Mouse (Mus musculus): ENCODE measurements around the gene Scarf1.

The Scarf1 gene

DNA sequence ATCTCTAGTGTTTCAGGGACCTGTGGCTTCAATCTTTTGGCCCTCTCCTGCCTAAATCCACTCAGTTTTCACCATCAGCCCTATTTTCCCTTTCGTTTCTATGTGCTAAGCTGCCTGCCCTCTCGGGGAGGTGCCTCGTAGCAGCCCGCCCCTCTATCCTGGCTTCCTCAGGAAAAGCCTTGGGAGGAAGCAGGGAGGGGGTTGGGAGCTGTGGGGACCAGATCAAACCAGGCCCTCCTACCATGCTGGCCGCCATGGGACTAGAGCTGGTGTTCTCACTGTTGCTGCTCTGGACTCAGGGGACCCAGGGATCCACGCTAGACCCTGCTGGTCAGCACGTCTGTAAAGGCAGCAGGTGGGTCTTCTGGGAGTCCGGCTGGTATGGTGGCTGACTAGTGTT is at the start of gene Scarf1:
Scarf1 (plus strand) TSS at position 205 of the 400 bp plus-strand sequence.
- no peak for DNase-seq (ENCODE audit: low spot score in 2 of 2)

DNA sequence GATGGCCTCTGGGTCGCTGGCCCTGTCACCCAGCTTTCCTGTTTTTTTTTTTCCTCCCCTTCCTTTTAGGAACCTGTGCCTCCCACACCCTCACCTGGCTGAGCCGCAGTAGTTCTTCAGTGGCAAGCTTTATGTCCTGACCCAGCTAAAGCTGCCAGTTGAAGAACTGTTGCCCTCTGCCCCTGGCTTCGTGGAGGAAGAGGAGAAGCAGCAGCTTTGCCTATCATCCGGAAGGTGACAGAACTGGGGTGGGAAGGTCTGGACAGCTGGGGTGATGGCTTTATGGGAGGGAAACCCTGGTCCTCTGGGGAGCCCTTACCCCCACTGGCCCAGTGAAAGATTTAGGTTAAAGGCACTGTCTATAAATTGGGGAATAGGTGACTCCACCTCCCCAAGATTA is 49.7 kb upstream of the Scarf1 start:
- DNase-seq (ENCODE audit: low spot score in 2 of 2) = no peak

DNA sequence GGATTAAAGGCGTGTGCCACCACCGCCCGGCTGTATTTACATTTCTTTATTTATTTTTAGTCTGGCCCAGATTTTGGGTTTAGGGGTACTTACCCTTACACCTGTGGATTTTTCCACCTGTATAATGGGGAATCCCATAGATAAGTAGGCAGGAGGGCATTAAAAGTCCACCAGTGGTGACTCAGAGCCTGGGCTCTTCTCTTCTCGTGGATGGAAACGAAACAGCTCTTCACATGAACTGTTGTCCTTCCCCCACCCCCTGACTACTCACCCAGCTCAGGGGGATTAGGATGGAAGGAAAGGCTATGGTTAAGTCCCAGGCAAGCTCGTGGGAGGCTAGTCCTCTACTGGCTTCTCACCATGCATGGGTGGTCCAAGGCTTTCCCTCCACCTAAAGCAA is 48.9 kb upstream of the Scarf1 start:
- no peak for DNase-seq (ENCODE audit: low spot score in 2 of 2)

DNA sequence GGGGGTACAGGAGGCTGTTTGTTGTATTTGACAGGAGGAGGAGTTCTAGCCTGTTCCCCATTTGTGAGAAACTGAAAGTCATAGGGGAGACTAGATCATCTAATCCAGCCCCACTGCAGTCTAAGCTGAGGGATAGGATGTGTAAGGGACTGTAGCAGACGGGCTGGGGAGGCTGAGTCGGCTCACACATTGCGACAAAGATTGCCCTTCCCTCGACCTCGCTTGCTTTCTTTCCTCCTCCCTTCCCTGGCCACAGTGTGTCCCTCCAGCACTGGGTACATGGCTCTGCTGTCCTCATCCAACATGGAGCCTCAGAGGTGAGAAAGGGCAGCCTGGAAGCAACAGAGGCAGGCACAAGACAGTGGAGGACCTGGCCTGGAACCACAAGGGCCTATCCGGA is 48.3 kb upstream of the Scarf1 start:
- DNase-seq (ENCODE audit: low spot score in 2 of 2) = no peak

DNA sequence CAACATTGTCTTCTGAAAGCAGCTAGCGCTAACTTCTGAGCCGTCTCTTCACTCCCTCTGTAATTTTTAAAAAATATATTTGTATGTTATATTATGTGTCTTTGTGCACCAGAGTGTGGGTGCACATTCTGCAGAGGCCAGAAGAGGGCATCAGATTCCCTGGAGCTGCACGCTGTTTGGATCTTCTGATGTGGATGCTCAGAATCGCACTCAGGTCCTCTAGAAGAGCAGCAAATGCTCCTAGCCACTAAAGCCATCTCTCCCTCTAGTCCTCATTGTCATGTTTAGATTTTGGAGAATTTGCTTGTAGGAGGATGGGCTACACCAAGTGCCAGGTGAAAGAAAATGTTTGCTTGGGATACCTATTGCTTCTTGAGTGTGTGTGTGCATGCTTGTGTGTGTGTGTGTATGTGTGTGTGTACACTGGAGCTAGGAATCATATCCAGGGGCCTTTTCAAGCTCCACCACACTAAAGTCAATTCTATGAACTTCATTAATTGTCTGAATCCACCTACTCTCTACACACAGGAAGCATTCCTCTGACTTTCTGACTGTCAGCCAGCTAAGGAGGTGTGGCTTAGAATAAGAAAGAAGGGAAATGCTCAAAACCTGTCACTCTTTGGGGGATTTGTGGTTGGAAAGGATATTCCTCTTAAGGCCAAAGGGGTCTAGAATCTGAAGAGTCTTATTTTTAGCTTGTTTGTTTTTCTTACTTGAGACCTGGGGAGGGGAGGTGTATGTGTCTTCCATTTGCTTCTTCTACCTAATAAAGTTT is 46.4 kb upstream of the Scarf1 start:
- DNase-seq (ENCODE audit: low spot score in 2 of 2) = no peak

DNA sequence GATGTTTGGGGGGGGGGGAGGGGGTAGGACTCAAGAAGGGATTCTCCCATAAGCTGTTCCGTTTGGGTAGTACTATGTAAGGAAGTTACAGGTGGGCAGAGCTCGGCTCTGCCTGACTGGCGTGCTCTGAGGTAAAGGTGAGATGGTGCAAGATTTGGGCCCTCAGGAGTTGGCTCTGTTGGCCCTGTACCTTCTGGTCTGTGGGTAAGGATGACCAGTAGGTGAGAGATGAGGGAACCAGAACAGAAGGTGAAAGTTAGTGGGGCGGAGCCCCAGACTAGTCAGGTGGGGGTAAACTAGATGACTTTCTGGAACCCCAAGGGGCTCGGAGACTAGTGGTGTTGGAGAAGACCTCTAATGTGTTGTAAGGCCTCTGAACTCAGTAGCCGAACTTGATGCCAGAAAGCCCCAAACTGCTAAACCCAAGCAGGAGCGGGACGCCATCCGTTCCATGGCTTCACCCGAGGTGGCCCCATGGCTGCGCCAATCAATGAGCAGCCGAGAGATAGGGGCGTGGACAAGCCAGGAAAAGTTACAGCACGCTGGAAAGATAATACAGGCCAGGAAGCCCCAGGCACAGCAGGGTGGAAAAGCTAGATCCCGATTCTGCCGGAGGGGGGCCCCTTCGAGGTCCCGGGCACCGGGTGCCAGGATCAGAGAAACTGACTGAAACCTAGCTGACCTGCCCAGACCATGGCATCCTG is 45.7 kb upstream of the Scarf1 start:
- peak; percentile 56 to 78 for DNase-seq (ENCODE audit: low spot score in 2 of 2)

DNA sequence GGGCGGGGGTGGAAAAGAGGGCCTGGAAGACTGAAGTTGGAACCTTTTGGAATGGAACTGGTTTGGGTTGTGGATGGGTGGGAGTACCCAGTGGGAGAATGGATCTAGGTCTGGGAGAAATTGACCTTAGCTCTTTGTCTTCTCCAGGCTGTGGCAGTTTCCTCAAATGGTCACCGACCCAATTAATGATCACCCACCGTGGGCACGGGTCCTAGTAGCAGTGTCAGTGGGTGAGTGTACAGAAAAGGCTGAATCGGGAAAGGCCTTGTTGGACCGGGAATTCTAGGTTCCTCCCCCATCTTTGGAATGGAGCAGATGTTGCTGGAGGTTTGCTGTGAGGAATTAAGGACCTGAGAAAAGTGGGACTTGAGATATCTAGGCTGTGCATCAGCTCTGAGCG is 44.9 kb upstream of the Scarf1 start:
- DNase-seq (ENCODE audit: low spot score in 2 of 2) = no peak

DNA sequence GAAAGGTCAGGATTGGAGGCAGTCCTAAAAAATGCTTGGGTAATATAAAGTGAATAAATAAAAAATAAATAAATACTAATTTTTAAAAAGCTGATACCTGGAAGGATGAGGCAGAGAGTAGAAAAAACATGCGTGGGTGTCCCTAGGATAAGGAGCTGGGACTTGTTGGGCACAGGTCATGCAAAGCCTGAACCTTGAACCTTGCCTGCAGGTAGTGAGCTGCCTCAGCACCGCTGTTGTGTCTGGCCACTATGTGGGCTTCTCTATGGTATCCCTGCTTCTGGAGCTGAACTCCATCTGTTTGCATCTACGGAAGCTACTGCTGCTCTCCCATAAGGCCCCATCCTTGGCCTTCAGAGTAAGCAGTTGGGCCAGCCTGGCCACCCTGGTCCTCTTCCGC is 44.1 kb upstream of the Scarf1 start:
- no peak for DNase-seq (ENCODE audit: low spot score in 2 of 2)

DNA sequence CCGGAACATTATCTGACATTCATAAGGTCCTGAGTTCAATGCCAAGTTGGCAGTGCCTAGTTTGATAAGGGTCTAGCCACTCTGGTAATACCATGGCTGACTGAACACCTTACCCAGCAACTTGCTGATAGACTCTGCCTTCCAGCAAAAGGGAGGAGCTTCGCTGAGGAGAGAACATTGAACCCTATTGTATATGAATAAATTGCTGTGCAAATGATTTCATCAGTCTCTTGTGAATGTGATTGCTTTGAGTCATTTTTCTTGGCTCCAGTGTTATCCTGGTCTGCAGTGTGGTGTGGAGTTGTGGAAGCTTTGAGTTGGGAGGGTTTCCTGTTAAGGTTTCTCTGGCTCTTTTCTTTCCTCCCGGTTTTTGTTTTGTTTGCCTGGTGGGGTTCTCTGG is 42.7 kb upstream of the Scarf1 start:
- no peak for DNase-seq (ENCODE audit: low spot score in 2 of 2)

DNA sequence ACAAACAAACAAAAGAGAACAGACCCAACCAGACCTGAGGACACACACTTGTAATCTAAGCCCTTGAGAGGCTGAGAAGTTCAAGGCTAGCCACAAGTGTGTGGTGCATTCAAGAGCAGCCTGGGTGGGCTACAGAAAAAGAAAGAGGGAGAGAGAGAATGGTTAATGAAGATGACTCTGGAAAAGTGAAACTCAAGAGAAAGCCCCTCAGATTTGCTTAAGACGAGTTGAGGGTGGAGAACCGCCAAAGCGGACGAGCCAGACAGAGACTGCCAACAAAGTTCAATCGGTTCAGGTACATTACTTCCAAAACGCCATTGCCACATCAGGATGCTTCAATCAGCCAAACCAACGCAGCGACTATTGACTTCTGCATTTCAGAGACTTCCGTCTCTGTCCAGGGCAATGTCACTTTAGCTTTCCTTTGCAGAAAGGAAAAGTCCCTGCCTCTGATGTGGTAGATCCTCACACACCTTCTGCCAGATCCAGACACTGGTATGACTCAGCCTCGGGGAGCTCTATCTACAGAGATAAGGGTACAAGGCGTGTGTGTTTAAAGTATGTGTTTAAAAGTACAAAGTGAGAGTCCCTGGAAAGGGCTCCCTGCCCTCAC is 40.8 kb upstream of the Scarf1 start:
- DNase-seq (ENCODE audit: low spot score in 2 of 2) = no peak

DNA sequence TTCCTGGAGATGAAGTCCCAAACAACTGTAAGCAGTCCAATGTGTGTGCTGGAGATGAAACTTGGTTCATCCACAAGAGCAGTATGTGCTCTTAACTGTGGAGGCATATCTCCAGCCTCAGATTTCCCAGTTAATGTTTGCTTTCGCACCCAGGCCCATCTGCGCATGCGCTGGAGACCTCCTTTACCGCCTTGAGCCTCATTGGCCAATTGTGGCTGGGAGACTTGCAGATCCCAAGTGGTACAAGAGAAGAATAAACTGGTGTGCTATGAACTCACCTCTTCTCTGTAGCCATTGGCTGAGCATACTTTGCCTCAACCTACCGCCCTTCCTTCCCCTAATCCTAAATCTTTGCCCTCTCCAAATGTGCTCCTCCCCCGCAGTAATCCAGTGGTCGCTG is 40.0 kb upstream of the Scarf1 start:
- DNase-seq (ENCODE audit: low spot score in 2 of 2) = no peak

DNA sequence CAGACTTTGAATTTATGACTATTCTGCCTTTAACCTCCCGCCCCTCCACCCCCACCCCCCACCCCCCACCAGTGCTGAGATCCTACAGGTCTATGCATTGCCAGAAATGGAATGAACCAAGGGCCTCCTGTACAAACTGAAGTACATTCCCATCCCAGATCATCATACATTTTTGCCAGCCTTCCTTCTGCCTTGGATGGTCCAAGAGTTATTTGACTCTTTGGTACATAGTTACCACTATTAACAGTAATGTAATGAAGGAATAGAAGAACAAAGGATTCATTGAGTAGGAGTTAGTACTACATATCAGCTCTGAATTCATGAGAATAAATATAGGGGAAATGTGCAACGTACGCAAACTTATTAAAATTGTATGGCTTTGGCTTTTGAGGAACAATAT is 27.1 kb upstream of the Scarf1 start:
- no peak for DNase-seq (ENCODE audit: low spot score in 2 of 2)

DNA sequence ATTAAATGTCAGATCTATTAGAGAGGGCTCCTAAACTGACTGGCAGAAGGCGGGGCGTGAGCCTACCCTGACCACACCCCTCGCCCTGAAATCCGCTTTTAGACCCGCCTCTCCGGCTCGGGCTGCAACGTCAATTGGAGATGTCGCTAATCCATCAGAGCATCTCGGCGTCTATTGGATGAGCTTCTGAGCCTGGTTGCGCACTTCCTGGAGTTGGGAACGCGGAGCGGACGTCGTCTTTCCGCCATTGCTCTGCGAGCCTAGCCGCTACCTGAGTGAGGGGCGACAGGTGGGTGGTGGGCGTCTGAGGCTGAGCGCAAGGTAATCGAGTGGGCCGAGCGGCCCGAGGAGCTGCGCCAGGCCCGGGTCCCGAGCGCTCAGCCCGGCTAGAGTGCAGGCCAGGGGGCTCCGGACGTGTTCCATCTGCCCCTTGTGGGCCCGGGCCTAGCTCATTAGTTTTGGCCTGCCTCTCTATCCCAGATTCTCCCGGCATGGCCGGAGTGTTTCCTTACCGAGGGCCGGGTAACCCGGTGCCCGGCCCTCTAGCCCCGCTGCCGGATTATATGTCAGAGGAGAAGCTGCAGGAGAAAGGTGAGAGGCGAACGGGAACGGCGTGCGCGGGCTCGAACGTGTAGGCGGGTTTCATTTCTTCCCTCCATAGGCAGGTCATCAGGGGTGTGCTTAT is 26.6 kb upstream of the Scarf1 start, which contains the start of gene Prpf8:
Prpf8 (plus strand) TSS at position 216 of the 685 bp plus-strand sequence.
- peak; percentile 97 for DNase-seq (ENCODE audit: low spot score in 2 of 2)

DNA sequence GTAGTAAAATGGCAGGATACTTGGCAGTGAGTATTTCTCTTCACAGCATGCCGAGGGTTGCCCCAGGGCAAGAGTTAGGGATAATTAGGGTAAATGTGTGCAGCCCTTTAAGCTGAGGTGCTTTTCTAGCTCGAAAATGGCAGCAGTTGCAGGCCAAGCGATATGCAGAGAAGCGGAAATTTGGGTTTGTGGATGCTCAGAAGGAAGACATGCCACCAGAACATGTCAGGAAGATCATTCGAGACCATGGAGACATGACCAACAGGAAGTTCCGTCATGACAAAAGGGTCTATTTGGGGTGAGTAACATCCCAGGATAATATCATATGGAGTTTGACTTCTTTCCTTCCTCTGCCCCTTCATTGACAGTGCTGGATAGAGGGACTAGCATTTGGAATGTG is 25.8 kb upstream of the Scarf1 start:
- no peak for DNase-seq (ENCODE audit: low spot score in 2 of 2)

DNA sequence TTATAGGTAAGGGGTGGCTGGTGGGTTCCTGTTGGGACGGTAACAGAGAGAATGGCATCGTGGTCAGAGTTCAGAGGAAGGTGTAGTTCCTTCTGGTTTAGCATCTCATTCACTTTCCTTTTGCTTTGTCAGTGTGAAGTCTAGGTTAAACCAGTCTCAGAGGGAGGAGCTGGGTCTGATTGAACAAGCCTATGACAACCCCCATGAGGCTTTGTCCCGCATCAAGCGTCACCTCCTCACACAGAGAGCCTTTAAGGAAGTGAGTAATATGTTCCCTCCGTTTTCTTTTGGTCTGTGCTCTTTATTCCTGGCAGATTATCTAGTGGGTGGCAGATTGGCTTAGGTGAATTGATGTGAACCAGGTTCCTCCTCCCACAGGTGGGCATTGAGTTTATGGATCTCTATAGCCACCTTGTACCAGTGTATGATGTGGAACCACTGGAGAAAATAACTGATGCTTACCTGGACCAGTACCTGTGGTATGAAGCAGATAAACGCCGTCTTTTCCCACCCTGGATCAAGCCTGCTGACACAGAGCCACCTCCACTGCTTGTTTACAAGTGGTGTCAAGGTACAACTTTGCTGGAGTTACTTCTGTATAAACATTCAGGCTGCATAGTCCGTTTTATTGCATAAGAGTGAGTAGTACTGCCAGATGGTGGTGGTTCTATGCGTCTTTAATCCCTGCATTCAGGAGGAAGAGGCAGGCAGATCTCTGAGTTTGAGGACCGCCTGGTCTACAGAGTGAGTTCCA is 18.9 kb upstream of the Scarf1 start:
- no peak for DNase-seq (ENCODE audit: low spot score in 2 of 2)

DNA sequence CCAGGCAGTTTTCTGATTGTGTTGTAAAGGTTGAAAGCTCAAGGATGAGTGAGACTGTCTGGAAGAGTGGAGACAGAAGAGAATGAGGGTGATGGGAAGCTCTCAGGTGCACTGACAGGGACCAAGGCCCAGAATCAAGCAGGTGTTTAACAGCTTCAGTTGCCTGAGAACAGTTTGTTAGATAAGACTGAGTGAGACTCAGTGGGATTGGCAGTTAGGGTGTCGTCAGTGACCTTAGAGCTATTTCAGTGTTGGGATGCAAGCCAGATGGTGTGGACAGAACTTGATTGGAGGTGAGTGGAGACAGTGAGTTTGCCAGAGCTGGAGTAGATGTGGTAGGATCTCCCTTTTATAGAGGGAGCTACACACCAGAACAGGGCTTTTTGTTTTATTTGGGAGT is 15.2 kb upstream of the Scarf1 start:
- DNase-seq (ENCODE audit: low spot score in 2 of 2) = no peak

DNA sequence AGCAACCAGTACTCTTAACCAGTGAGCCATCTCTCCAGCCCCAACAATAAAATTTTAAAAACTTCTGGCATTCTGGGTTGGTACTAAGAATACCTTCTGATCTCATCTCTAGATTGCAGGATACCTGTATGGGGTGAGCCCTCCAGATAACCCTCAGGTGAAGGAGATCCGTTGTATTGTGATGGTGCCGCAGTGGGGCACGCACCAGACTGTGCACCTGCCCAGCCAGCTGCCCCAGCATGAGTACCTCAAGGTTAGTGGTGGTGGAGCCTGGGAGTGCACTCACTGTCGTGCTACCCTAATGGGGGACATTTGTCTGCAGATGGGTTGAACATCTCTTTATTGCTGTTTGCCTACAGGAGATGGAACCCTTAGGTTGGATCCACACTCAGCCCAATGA is 5.2 kb upstream of the Scarf1 start:
- no peak for DNase-seq (ENCODE audit: low spot score in 2 of 2)

DNA sequence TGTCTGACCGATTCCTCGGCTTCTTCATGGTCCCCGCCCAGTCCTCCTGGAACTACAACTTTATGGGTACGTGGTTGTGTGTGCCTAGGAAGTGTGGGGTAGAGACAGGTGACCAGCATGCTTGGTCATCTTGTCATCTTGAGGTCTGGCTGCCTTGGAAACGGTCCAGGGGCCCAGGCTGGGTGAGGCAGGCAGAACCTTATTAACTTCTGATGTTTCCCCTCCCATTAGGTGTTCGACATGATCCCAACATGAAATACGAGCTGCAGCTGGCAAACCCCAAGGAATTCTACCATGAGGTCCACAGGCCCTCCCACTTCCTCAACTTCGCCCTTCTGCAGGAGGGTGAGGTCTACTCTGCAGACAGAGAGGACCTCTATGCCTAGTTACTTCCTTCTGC is 4.4 kb upstream of the Scarf1 start:
- DNase-seq (ENCODE audit: low spot score in 2 of 2) = no peak

DNA sequence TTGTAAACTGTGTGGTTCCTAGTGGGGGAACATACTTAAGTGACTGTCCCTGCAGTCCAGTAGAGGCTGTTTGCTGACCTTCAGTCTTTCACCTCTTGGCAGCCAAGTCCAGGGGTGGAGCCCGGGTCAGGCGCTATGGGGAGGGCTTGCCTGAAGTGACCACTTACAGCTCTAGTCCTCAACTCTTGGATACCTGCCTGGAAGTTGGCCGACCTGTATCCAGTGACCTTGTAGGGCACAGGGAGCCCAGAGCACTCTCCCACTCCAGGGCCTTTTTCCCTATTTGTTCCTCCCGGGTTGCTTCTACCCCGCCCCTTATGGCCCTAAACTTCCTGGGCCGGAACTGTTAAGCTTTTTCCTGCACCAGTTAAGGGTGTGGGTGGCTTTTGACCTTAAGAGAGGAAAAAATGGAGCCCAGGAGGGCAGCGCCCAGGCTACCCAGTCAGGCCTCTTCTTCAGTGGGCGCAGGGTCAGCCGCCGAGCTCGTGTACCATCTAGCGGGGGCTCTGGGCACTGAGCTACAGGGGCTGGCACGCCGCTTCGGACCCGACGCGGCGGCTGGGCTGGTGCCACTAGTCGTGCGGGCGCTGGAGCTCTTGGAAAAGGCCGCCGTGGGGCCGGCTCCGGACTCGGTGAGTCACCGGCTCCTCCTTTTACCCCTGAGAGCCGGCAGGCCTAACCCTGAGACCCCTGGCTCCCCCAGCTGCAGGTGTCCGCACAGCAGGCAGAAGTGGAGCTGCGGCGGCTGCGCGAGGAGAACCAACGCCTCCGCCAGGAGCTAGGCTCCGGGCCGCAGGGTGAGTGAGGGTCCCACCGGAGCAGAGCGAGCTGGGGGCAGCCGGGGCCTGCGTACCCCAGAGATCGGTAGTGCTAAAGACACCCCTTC is 3.4 kb upstream of the Scarf1 start, which contains the start of gene Rilp:
Rilp (plus strand) TSS at position 354 of the 886 bp plus-strand sequence.
- DNase-seq (ENCODE audit: low spot score in 2 of 2) = peak in 1 of 2 experiments; percentile 57

DNA sequence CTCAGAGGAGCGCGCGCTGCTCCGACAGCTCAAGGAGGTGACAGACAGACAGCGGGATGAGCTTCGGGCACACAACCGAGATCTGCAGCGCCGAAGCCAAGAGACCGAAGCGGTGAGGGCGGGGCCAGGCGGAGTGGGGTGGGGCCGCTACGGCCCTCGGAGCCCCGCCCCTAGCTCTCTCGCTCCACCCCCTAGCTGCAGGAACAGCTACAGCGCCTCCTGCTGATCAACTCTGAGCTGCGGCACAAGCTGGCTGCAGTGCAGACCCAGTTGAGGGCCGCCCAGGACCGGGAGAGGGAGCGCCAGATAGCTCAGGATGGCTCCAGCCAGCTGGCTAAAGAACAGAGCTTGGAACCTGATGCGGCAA is 2.7 kb upstream of the Scarf1 start:
- peak; percentile 95 to 98 for DNase-seq (ENCODE audit: low spot score in 2 of 2)

DNA sequence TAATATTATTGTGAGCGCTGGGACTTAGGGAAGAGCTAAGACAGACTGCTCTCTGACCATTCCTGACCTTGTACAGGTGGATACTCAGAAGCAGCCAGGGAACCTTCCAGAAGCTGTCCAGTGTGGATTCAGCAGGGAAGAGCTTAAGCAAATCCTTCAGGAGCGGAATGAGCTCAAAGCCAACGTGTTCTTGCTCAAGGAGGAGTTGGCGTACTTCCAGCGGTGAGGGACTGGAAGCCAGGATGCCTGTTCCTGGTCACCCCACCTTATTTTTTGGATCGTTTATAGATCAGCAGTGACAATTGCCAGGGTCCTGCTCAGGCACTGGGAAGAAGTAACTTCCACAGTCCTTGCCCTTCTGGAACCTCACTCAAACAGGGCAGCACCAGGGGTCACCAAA is 2.1 kb upstream of the Scarf1 start:
- no peak for DNase-seq (ENCODE audit: low spot score in 2 of 2)
